Mouse (Mus musculus): ENCODE results near the gene Usp49.

Usp49 gene

GRCm38 (mm10) chr17:47694503-47695336 is 64.2 kb downstream of the Usp49 start, which contains the start of gene Prickle4:
Prickle4 (minus strand) TSS chr17:47694736.
- peak; percentile 99 for DNase-seq

DNA sequence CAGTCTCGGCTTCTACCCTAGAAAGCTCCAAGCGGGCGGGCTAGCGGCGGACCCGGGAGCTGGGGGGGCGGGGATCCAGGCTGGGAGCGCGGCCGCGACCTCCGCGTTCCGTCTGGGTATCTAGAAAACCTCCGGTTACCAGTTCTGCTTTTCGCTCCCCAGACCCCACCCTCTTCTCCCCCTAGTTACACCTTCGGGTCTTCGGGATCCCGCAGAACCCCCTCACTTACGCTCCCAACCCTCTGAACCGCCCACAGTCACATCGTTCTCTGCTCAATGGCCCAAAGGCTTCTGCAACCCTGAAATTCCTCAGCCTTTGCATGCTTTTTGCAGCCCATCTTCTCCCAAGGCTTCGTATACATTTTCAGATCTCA is 64.8 kb downstream of the Usp49 start:
- no peak for DNase-seq

GRCm38 (mm10) chr17:47698156-47698555 is 67.7 kb downstream of the Usp49 start:
- no peak for DNase-seq

DNA sequence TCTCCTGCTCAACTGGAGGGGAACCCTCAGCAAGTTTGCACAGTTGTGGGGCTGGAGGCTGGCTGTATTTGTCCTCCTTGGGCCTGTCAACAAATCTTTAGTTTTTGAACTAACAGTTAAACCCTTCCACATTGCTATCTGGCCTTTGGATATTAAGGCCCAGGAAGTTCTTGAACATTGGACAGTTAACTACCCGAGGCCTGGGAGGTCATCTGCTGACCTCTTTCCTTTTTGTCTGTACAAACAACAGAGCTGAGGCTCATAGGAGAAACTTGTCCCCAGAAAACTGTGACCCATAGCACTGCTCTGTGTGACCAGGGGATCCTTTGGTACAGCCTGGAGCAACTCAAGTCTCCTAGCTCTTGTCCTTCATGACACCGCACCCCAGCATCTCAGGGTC is 68.6 kb downstream of the Usp49 start:
- DNase-seq = no peak

- no peak for DNase-seq
Measured at GRCm38 (mm10) chr17:47701793-47702192, 71.3 kb downstream of the Usp49 start.

DNA sequence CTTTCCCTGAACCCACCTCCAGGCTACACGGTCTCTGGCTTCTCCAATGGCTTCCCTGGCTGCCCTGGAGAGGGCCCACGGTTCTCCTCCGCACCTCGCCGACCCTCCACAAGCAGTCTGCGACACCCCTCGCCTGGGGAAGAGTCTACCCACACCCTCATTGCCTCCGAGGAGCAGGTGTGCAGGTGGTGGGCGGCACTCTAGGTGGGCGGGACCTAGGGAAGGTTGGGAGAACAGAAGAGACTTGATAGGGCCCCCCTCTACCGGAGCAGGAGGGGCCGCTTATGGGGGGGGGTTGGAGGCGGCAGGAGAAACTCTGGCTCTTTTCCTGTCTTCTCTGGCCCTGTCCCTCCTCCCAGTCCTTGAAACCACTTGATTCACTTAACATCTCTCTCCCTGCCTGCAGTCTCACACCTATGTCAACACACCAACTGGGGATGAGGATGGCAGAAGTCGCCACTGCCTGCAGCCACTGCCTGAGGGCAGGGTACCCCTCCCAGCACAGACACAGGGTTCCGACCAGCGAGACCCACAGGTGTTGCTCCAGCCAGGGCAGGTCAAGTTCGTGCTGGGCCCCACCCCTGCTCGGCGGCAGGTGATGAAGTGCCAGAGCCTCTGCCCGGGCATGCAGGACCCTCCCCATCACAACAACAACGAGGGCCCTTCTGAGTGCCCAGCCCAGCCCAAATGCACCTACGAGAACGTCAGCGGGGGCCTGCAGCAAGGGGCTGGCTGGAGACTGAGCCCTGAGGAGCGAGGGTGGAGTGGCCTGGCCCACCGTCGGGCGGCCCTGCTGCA is 72.3 kb downstream of the Usp49 start:
- no peak for DNase-seq

- no peak for DNase-seq
Measured at GRCm38 (mm10) chr17:47703556-47703955, 73.1 kb downstream of the Usp49 start.

GRCm38 (mm10) chr17:47704692-47705091 is 74.2 kb downstream of the Usp49 start:
- DNase-seq = no peak

DNA sequence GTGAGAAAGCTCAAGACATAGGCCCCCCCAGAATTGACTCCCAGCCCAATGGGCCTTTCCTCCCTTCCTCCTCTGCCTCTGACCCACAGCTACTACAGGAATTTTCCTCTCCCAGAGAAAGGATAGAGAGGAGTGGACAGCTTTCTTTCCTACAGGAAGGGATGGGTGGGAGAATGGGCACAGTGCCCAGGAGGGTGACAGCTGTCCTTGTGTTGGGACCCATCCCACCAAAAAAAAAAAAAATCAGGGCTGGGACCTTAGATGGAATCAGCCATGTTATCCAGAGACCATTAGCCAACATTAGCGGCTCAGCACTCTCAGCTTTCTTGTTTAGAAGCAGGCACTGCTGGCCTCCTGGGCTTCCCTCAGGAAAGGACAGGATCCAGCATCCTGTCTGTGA is 75.7 kb downstream of the Usp49 start:
- DNase-seq = peak in 1 of 2 experiments; percentile 42

DNA sequence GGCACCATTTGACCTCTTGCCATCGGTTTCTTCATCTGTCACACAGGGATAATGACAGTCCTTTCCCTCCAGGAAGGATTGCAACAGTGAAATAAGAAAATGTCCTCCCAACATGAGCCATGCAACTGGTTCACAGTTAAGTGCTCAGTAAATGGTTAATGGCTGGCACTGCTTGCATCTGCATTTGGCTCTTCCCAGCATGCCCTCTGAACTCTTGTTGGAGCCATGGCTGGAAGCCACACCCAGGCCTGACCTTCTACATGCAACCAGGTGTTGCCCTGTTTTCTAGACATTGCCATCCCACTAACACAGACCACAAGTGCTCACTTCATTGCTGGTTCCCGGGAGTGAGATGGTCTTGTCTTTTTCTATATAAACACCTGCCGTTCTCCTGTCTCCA is 77.5 kb downstream of the Usp49 start:
- DNase-seq = no peak

- no peak for DNase-seq
Measured at GRCm38 (mm10) chr17:47708972-47709371, 78.5 kb downstream of the Usp49 start.

DNA sequence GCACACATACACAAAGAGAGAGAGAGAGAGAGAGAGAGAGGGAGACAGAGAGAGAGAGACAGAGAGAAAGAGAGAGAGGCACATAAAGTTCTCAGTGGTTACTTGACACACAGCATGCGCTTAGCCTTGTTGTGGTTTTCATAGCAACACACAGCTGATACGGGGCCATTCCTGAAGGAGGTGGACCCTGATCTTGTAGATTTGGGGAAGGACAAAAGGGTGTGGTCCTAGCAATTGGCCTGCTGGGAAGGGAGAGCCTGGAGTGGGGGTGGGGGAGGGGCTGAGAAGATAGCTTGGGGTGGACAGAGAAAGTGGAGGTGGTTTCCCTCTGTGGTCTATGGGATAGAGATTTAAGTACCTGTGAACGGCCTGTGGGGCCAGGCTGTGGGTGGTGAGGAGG is 79.5 kb downstream of the Usp49 start:
- DNase-seq = no peak

DNA sequence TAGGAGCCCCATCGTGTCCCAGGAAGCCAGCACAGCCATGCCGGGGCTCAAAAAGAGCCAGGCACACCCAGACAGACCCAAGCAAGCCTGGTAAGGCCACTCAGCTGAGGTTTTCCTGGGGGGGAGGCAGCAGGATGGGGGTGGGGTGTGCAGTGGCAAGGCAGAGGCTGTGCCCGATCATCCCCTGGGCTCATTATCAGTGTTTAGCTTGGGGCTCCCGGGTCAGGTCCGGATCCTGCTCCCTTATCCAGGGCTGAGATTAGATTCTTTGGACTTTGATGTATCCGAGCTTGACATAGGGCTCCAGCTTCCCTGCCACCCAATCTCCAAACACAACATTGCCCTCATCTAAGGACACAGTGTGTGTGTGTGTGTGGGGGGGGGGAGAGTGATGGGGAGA is 81.4 kb downstream of the Usp49 start:
- DNase-seq = no peak

DNA sequence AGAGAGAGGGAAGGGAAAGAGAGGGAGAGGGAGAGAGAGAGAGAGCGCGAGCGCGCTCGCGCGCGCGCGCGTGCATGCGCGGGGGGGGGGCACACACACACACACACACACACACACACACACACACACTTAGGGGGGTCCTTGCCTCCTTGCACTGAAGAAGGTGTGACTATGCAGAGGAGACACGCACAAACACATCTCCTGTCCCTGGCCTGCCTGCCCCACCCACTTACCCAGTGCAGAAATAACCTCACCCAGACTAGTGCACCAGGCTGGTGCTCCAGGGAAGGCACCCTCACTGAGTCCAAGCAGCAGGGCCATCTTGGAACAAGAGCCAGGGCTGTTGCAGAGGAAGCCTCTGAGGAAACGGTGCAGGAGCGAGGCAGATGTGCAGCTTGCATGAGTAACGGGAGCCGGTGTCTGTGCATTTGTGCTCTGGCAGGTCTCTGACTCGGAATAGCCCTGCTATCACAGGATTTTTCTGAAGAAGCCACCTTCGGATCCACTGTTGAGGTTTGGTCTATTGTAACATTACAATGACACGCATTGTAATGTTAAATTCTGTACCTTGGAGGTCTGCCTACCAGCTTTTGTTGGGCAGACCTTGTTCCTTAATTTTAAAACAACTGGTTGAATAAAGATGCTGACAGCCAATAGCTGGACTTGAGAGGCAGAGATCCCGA is 82.5 kb downstream of the Usp49 start:
- no peak for DNase-seq

GRCm38 (mm10) chr17:47715037-47715436 is 84.5 kb downstream of the Usp49 start:
- DNase-seq = no peak

- no peak for DNase-seq
Measured at GRCm38 (mm10) chr17:47721183-47721582, 90.7 kb downstream of the Usp49 start.

- DNase-seq = no peak
Measured at GRCm38 (mm10) chr17:47726566-47726965, 96.1 kb downstream of the Usp49 start, which contains the start of gene Pgc. Pgc (plus strand) TSS chr17:47726842.

DNA sequence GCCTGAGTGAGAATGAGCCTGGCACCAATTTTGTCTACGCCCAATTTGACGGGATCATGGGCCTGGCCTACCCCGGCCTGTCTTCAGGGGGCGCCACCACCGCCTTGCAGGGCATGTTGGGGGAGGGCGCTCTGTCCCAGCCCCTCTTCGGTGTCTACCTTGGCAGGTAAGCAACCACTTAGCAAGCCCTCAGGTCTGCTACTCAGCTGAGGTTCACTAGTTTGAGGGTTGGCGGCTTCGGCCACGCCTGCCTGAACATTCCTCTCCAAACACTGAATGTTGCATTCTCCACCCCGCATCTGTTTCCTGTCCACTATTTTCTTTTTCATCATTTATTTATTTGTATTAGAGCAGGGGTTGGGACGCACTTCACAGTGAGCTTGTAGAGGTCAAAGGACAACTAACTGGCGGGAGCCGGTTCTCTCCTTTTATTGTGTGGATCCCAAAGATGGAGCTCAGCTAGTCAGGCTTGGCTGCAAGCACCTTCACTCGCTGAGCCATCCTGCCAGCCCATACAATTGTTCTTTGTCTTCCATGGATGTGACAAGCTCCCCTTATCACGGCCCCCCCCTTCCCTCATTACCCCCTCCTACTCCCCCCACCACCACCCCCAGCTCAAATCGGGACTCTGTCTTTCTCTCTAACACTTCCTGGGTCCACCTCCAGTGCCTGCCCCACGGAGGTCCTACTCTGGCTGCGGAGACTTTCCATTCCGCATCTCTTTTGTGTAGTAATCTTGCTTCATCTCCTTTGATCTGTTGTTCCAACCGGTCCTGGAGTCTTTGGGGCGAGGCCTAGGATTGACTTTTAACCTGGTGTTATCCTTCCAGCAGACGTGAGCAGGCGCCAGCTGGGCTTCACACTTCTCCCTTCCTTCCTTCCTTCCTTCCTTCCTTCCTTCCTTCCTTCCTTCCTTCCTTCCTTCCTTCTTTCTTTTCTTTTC is 100.4 kb downstream of the Usp49 start:
- DNase-seq = peak in 1 of 2 experiments; percentile 25

GRCm38 (mm10) chr17:47735553-47736100 is 105.1 kb downstream of the Usp49 start:
- DNase-seq = no peak
